Mouse (Mus musculus): ENCODE results near the gene Hist1h3f.

DNA sequence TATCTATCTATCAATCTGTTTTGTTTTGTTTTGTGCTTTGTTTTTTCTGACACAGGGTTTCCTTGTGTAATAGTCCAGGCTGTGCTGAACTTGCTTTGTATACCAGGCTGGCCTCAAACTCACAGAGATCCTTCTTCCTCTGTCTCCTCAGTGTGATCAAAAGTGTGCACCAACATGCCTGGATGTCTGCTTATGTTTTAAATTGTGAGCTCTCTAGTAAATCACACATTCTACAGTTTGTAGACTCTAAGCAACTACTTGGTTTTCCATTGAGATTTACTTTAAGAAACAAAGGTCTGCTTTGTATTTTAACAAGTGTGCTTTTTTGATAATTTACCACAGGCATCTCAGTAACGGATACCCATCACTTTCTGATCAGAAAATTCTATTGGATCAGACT is 34.0 kb downstream of the Hist1h3f start:
- TF ChIP-seq POLR2A (IDR thresholded peaks at IDR 0.05; ENCODE audit: extremely low read depth, insufficient read depth, low read length): no peak
- no peak for TF ChIP-seq CTCF (IDR thresholded peaks at IDR 0.05; ENCODE audit: extremely low read depth, insufficient read depth, low read length)

Measured in cortical plate, adult 2 months (tissue).